Mouse (Mus musculus) embryonic fibroblast, embryonic 13.5 days (primary cell): ENCODE measurements around the gene Adam19.

Source experiments
- CTCF ChIP-seq: IDR thresholded peaks from 2 replicates; pipeline ENCODE4 v1.5.1; 2011; ENCODE audit warnings: mild to moderate bottlenecking, control low read depth, low read length, moderate library complexity, borderline replicate concordance; ENCODE audit not compliant: insufficient read depth
- POLR2A ChIP-seq: IDR thresholded peaks from 2 replicates; pipeline ENCODE4 v1.6.1; 2011; ENCODE audit warnings: low read depth, mild to moderate bottlenecking, control low read depth, low read length, moderate library complexity

DNA sequence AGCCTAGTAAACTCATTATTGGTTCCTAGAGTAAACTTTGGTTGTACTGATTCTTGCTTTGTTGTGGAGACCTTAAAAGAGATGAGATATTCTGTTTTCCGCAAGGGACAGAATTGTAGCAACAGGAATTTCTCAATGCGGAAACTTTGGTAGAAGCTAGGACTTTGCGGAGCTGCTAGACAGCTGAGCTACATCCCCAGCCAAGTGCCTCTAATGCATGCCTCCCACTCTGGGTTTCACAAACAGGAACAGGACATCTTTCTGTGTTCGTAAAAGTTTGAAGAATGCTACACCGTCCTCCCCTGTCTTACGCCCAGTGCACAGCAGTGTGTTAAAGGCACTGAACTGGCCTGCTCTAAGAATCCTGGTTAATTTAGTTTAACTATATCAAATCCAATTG, 120.4 kb downstream of the Adam19 start:
- no peak for TF ChIP-seq POLR2A
- no peak for TF ChIP-seq CTCF
